Mouse (Mus musculus) kidney, adult 11 months (tissue): ENCODE data around the gene Wtap.
"Not testable (repeated sequence)": the region's sequence is repeated elsewhere in the genome, so short reads cannot be mapped to it uniquely, and the experiment has no call there.

Source experiments
- DNase-seq: peaks from one replicate; pipeline ENCODE4 v3.0.0; 2022

The Wtap gene

GRCm38 (mm10) chr17:12994069-12994468 is at the start of gene Wtap:
Gene Wtap, minus strand, starts transcription at chr17:12994169.
- DNase-seq: no peak

- not testable (repeated sequence) for DNase-seq
These were observed 42.7 kb upstream of the Wtap start for GRCm38 (mm10) chr17:13036627-13037192.

- DNase-seq: peak; percentile 79
These were observed 19.3 kb upstream of the Wtap start for GRCm38 (mm10) chr17:13013316-13013715.

GRCm38 (mm10) chr17:13009887-13010286 is 15.9 kb upstream of the Wtap start:
- no peak for DNase-seq

- peak; percentile 74 for DNase-seq
These were observed 14.6 kb upstream of the Wtap start for GRCm38 (mm10) chr17:13008528-13008927.

- peak; percentile 98 for DNase-seq
These were observed 13.9 kb upstream of the Wtap start for GRCm38 (mm10) chr17:13007730-13008425.

- DNase-seq: no peak
These were observed 13.0 kb upstream of the Wtap start for GRCm38 (mm10) chr17:13006984-13007383.

GRCm38 (mm10) chr17:13006546-13006945 is 12.6 kb upstream of the Wtap start, which contains the start of gene Sod2:
Gene Sod2, plus strand, starts transcription at chr17:13006846.
- not testable (repeated sequence) for DNase-seq

- DNase-seq: not testable (repeated sequence)
These were observed 10.5 kb upstream of the Wtap start for GRCm38 (mm10) chr17:13004436-13004835.

- not testable (repeated sequence) for DNase-seq
These were observed 8.3 kb upstream of the Wtap start for GRCm38 (mm10) chr17:13002243-13002642.

GRCm38 (mm10) chr17:12999069-12999468 is 5.1 kb upstream of the Wtap start:
- DNase-seq: no peak

- no peak for DNase-seq
These were observed 3.9 kb upstream of the Wtap start for GRCm38 (mm10) chr17:12997890-12998289.

- DNase-seq: peak; percentile 63
These were observed 2.4 kb upstream of the Wtap start for GRCm38 (mm10) chr17:12996345-12996744.

GRCm38 (mm10) chr17:12992470-12992991 is 1.4 kb downstream of the Wtap start:
- DNase-seq: peak; percentile 95

GRCm38 (mm10) chr17:12991635-12992358 is 2.2 kb downstream of the Wtap start:
- peak; percentile 91 for DNase-seq

GRCm38 (mm10) chr17:12991194-12991634 is 2.8 kb downstream of the Wtap start:
- no peak for DNase-seq

- DNase-seq: no peak
These were observed 3.3 kb downstream of the Wtap start for GRCm38 (mm10) chr17:12990567-12991145.

- not testable (repeated sequence) for DNase-seq
These were observed 5.9 kb downstream of the Wtap start for GRCm38 (mm10) chr17:12988096-12988495.

GRCm38 (mm10) chr17:12983988-12984387 is 10.0 kb downstream of the Wtap start:
- no peak for DNase-seq

- no peak for DNase-seq
These were observed 15.4 kb downstream of the Wtap start for GRCm38 (mm10) chr17:12978546-12978945.

- DNase-seq: no peak
These were observed 20.1 kb downstream of the Wtap start for GRCm38 (mm10) chr17:12973851-12974250.

GRCm38 (mm10) chr17:12967173-12967572 is 26.8 kb downstream of the Wtap start:
- DNase-seq: no peak

- DNase-seq: peak; percentile 57
These were observed 30.5 kb downstream of the Wtap start for GRCm38 (mm10) chr17:12963476-12963875.
